Mouse (Mus musculus) embryonic facial prominence, embryonic 14.5 days (tissue): Measurements from ENCODE around the gene Bsdc1. TPM values are rescaled to one million over a fixed set of nuclear protein-coding genes. Genes with fewer than 3 reads are reported as not detected.

ENCODE experiments used
- ATAC-seq: fragments of 200-750 bp; cut with Nextera tagmentation; 2 replicates; pipeline ENCODE4 v1.8.0; 2017; ENCODE audit warnings: low read depth, moderate number of reproducible peaks, moderate TSS enrichment
- DNase-seq: peaks from one replicate; pipeline ENCODE4 v3.0.0-alpha.2; 2015; ENCODE audit warnings: low spot score
- H3K27ac ChIP-seq: fragments of 300-500 bp; sonication (generic); replicated peaks from 2 replicates; pipeline ENCODE4 v1.5.1; 2014; ENCODE audit warnings: low read depth, mild to moderate bottlenecking, low read length, moderate library complexity
- H3K27me3 ChIP-seq: fragments of 300-500 bp; sonication (generic); replicated peaks from 2 replicates; pipeline ENCODE4 v1.6.1; 2014; ENCODE audit warnings: low read length; ENCODE audit not compliant: control insufficient read depth, insufficient read depth
- H3K36me3 ChIP-seq: fragments of 300-500 bp; sonication (generic); 2 replicates; pipeline ENCODE4 v1.6.1; 2014; ENCODE audit warnings: low read length, mixed read lengths; ENCODE audit not compliant: control insufficient read depth, insufficient read depth
- H3K4me1 ChIP-seq: fragments of 300-500 bp; sonication (generic); 2 replicates; pipeline ENCODE4 v1.6.1; 2014; ENCODE audit warnings: antibody characterized with exemption, low read length; ENCODE audit not compliant: control insufficient read depth, insufficient read depth
- H3K4me2 ChIP-seq: fragments of 300-500 bp; sonication (generic); 2 replicates; pipeline ENCODE4 v1.6.1; 2014; ENCODE audit warnings: low read depth, mild to moderate bottlenecking, low read length, moderate library complexity, mixed read lengths
- H3K4me3 ChIP-seq: fragments of 300-500 bp; sonication (generic); 2 replicates; pipeline ENCODE4 v1.5.1; 2014; ENCODE audit warnings: low read depth, mild to moderate bottlenecking, low read length
- H3K9ac ChIP-seq: fragments of 300-500 bp; sonication (generic); 2 replicates; pipeline ENCODE4 v1.6.1; 2014; ENCODE audit warnings: low read depth, mild to moderate bottlenecking, low read length, moderate library complexity, mixed read lengths
- H3K9me3 ChIP-seq: fragments of 300-500 bp; sonication (generic); 2 replicates; pipeline ENCODE4 v1.6.1; 2016; ENCODE audit warnings: low read length; ENCODE audit not compliant: control insufficient read depth
- WGBS: fragments of 180-500 bp; shearing (Covaris S2); extraction: QIAGEN DNeasy Blood & Tissue Kit; methylation state at CpG from one replicate; pipeline ENCODE4 v1.1.7; 2014; 5-methylcytosine and 5-hydroxymethylcytosine counted together
- polyA plus RNA-seq: library from polyadenylated mRNA; unstranded; fragments of >200 nt; fragmentation: Nextera tagmentation; extraction: Ambion mirVana; gene quantifications from 2 replicates; pipeline ENCODE4 v1.2.1, GENCODE M21; 2014

Bsdc1 gene
- polyA plus RNA-seq = 27.7 and 29.0 TPM in 2 replicates

GRCm38 (mm10) chr4:129461183-129461960, at the start of gene Bsdc1:
Bsdc1 (plus strand) TSS chr4:129461581.
- Histone ChIP-seq H3K4me3 (peak within 1 kb of the TSS; percentile 68), H3K27me3 (no peaks in the 10 kb centered on the region), H3K4me1 (peaks cover 5% of the 10 kb centered on the region; the same call in 1 of the 2 replicates), H3K9me3 (no peaks in the 10 kb centered on the region), H3K4me2 (peak within 1 kb of the TSS; percentile 76), H3K9ac (peak within 1 kb of the TSS; percentile 78), H3K36me3 (peaks cover 27% of the 10 kb centered on the region), H3K27ac (peak within 1 kb of the TSS; percentile 89)
- peak; percentile 100 for DNase-seq
- ATAC-seq = peak; percentile 99
- WGBS = 0% methylated on average over 40 of the region's 46 CpGs

GRCm38 (mm10) chr4:129415892-129416291, 45.5 kb upstream of the Bsdc1 start:
- Histone ChIP-seq H3K27me3 (no peaks in the 10 kb centered on the region), H3K9ac (no peak overlapping the region), H3K4me1 (no peaks in the 10 kb centered on the region), H3K36me3 (no peaks in the 10 kb centered on the region), H3K4me2 (no peak overlapping the region), H3K9me3 (no peaks in the 10 kb centered on the region), H3K27ac (no peak overlapping the region), H3K4me3 (no peak overlapping the region)
- DNase-seq (no peak), ATAC-seq (no peak)
- 94% methylated on average over 5 of the region's 5 CpGs for WGBS

- Histone ChIP-seq H3K36me3 (no peaks in the 10 kb centered on the region), H3K4me1 (no peaks in the 10 kb centered on the region), H3K27me3 (no peaks in the 10 kb centered on the region), H3K9ac (no peak overlapping the region), H3K27ac (no peak overlapping the region), H3K4me2 (no peak overlapping the region), H3K4me3 (no peak overlapping the region), H3K9me3 (no peaks in the 10 kb centered on the region)
- peak; percentile 72 for DNase-seq
- WGBS = 45% methylated on average over 5 of the region's 5 CpGs
- ATAC-seq = no peak
These were observed 44.9 kb upstream of the Bsdc1 start for GRCm38 (mm10) chr4:129416478-129416877.

GRCm38 (mm10) chr4:129418321-129418720, 43.1 kb upstream of the Bsdc1 start:
- Histone ChIP-seq H3K4me2 (no peak overlapping the region), H3K9me3 (no peaks in the 10 kb centered on the region), H3K27ac (no peak overlapping the region), H3K9ac (no peak overlapping the region), H3K4me3 (no peak overlapping the region), H3K27me3 (no peaks in the 10 kb centered on the region), H3K36me3 (no peaks in the 10 kb centered on the region), H3K4me1 (no peaks in the 10 kb centered on the region)
- 69% methylated on average over 5 of the region's 5 CpGs for WGBS
- DNase-seq = no peak
- no peak for ATAC-seq

GRCm38 (mm10) chr4:129440340-129441063, 20.9 kb upstream of the Bsdc1 start, which contains the start of gene Zbtb8b:
Zbtb8b (minus strand) TSS chr4:129440853.
- Histone ChIP-seq H3K27me3 (peaks cover 36% of the 10 kb centered on the region), H3K9me3 (no peaks in the 10 kb centered on the region), H3K4me1 (0 out of 2 replicates have a peak, but pooled peaks cover 4% of the 10 kb centered on the region), H3K27ac (no peak within 1 kb of the TSS), H3K4me2 (peak within 1 kb of the TSS; percentile 58), H3K9ac (peak within 1 kb of the TSS; percentile 55), H3K4me3 (peak within 1 kb of the TSS; percentile 43), H3K36me3 (no peaks in the 10 kb centered on the region)
- DNase-seq (peak; percentile 90), ATAC-seq (peak; percentile 99)
- WGBS = 3% methylated on average over 29 of the region's 33 CpGs

- ATAC-seq = no peak
- Histone ChIP-seq H3K4me3 (peak overlapping the region; percentile 43), H3K27me3 (peaks cover 36% of the 10 kb centered on the region), H3K9me3 (no peaks in the 10 kb centered on the region), H3K36me3 (no peaks in the 10 kb centered on the region), H3K4me1 (0 out of 2 replicates have a peak, but pooled peaks cover 4% of the 10 kb centered on the region), H3K9ac (no peak overlapping the region), H3K4me2 (peak overlapping the region; percentile 58), H3K27ac (no peak overlapping the region)
- WGBS = 27% methylated on average over 6 of the region's 6 CpGs
- DNase-seq = no peak
These were observed 20.2 kb upstream of the Bsdc1 start for GRCm38 (mm10) chr4:129441145-129441544.

- H3K4me2 ChIP-seq = no peak overlapping the region
- ATAC-seq (no peak), DNase-seq (no peak)
- no peak overlapping the region for H3K4me3 ChIP-seq
- no peaks in the 10 kb centered on the region for H3K9me3 ChIP-seq
- H3K36me3 ChIP-seq = no peaks in the 10 kb centered on the region
- WGBS = 84% methylated on average over 8 of the region's 8 CpGs
- H3K27me3 ChIP-seq = peaks cover 4% of the 10 kb centered on the region; the same call in 1 of the 2 replicates
- no peak overlapping the region for H3K27ac ChIP-seq
- H3K4me1 ChIP-seq = no peaks in the 10 kb centered on the region
- H3K9ac ChIP-seq = no peak overlapping the region
These were observed 14.0 kb upstream of the Bsdc1 start for GRCm38 (mm10) chr4:129447360-129447759.

GRCm38 (mm10) chr4:129447778-129448563, 13.4 kb upstream of the Bsdc1 start:
- H3K9ac ChIP-seq = no peak overlapping the region
- H3K36me3 ChIP-seq = no peaks in the 10 kb centered on the region
- no peak overlapping the region for H3K4me3 ChIP-seq
- DNase-seq = peak; percentile 13
- 69% methylated on average over 11 of the region's 11 CpGs for WGBS
- no peaks in the 10 kb centered on the region for H3K4me1 ChIP-seq
- no peak overlapping the region for H3K4me2 ChIP-seq
- no peaks in the 10 kb centered on the region for H3K9me3 ChIP-seq
- no peak overlapping the region for H3K27ac ChIP-seq
- H3K27me3 ChIP-seq = no peaks in the 10 kb centered on the region
- ATAC-seq = peak; percentile 55; the same call in 1 of the 2 replicates
